Mouse (Mus musculus) cerebellum, adult 18-20 months (tissue): ENCODE results near the gene Pjvk.
"Not testable (repeated sequence)": the region's sequence is repeated elsewhere in the genome, so short reads cannot be mapped to it uniquely, and the experiment has no call there.

ENCODE experiments used
- DNase-seq, 2 experiments: peaks; one replicate each; pipeline ENCODE4 v3.0.0; 2021

Pjvk gene

DNA sequence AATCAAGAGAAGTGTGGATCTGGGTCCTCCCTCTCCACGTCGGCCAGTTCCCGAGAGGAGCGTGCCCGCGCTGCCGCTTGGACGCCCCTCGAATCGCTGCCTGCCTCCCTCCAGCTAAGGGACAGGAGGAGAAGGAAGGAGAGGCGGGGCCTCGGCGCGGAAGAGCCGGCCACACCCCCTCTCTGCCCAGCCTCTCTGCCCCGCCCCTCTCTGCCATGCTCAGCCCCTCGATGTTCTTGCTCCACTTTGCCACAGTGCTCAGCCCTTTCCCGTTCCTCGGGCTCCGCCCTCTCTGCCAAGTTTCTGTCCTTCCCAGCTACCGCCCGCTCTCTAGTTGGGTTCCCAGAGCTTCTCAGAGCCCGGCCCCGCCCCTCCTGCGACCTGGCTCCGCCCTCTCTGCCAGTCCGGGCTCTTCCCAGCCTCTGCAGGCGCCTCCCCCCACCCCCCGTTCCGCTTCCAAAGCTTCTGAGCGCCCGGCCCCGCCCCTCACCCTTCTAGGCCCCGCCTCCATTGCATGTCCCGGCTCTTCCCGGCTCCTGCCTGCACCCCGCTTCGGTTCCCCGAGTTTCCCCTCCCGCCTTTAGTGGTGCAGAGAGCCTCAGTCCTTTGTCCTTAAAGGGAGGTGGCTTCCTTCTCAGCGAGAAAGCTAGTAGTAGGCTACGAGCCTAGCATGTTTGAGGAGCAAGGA, at the start of gene Pjvk, which contains the start of gene Prkra:
TSS of gene Pjvk (plus strand) at position 594 of the 688 bp plus-strand sequence.
TSS of gene Prkra (minus strand) at position 133 of the 688 bp plus-strand sequence.
- DNase-seq = peak; percentile 98 to 99

DNA sequence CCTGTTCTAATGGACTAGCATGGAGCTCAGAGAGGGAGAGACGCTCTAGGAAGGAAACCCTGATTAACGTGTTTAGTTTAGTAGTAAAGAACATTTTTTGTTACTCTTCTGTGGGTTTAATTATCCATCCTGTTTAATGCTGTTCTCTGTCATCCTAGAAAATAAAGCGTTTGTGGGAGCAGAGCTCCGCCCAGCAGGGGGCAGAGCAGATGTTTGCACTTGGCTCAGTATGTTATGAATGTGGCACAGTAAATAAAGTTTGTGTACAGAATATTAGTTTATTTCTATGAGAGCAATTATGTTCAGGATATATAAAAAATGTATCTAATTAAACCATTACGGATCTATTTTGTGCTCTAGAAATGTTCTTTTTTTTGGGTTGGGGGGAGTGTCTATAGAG, 49.1 kb upstream of the Pjvk start:
- DNase-seq = no peak

DNA sequence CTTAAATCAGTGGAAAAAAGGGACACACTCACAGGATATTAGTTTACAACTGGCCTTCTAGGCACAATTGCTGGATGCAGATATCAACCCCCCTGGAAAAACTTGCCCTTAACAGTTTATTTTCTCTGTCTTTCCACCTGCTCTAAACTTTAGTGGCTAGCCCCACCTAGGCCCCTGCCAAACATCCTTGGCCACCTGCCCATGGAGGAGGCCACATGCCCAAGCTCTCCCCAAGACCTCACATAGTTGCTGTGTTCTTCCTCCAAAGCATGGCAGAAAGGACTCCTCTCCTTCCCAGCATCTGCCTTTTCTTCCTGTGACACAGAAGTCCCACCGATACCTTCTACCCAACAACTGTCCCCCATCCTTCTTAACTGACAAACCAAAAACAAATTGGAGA, 46.0 kb upstream of the Pjvk start:
- DNase-seq = peak in 1 of 2 experiments; percentile 10

DNA sequence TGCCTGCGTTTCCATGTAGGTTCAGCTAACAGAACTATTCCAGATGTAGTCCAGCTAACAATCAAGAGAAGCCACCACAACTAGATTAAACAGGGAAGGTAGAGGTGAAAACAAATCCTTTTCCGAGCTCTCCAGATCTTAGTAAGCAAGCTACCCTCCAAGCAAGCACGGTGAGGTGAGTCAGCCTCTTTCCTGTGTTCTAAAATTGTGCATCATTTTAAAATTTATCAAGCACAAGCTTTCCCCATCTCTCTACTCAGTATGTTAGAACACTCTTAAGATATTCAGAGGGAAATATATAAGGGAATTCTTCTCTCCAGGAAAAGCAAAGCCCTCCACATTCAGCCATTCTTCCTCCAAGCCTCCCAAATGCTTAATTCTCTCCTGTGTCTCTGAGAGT, 41.6 kb upstream of the Pjvk start:
- DNase-seq = no peak

DNA sequence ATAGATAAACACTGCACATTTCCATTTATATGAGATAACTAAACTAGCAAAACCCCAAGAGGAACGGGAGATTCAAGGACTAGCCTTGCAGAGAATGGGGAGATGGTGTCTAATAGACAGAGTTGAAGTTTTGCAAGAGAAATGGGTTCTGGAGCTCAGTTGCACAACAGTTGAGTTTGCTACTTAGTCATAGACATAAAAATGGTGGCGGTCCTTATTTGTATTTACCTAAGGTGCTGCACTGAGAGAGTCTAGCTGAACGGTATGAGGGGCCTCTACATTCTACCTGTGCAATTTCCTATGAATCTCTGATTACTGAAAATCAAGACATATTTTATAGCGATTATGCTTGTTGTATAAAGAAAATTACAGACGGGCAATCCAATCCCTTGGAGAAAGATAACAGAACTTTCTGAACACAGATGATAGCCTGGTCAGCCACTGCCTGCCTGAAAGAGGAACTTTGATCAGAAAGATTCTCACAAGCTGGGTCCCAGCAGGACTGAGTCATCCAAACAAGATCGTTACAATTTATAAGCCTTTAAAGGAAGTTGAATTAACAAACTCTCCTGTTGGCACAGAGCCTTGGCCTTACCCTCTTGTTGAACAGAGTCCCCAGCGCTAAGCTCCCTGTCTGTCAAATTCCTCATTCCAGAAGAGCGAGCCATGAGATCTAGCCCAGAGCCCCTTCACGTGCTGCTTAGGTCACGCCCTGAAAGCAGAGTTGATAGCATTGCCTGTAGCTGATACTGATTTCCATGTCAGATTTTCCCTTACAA, 37.8 kb upstream of the Pjvk start:
- no peak for DNase-seq

DNA sequence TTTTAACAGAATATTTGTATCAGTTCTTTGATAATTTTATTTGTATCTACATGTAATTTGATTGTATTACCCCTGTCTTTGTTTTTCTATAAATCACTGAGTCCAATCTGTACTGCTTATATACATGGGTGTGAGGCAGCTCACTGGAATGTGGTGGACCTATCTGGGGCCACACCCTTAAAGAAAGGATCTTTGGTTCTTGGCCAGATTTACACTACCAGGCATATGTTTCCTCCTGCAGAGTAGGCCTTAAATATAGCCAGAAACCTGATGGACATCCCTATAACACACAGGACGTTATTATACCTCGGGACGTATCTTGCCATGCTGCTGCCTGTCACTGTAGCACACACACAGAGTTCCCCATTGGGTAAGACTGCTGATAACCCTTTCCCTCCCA, 36.3 kb upstream of the Pjvk start:
- DNase-seq = no peak

DNA sequence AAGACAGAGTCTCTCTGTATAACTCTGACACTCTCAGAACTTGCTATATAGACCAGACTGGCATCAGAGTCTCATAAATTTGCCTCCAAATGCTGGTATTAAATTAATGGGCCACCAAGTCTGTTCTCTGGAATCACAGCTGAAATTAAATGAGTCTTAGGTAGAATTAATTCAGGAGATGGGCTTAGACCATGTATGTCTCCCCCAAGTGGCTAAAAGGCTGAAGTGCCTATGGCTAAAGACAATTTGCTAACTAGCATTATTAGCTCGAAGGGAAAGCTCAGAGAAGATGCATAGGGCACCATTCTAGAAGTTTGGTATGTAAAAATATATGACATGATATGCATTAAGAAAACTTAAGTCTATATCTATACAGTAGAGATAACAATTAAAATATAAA, 30.2 kb upstream of the Pjvk start:
- DNase-seq = peak; percentile 55 to 62

DNA sequence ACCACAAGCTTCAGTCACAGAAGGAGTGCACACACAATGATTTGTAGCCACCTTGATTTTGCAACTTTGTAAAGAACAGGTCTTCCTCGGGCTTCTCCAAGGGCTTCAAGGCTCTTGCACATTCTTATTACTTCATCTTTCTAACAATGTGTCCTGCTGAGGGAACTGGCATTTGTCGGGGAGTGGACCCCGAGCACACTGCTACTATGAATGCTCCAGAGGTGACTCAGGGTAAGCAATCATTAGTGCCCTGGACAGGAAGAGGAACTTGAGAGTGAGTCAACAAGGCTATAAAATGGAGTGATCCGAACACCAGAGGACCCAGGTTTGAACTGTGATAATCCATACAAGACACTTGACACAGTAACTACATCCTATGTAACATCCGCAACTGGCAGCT, 28.1 kb upstream of the Pjvk start:
- no peak for DNase-seq

DNA sequence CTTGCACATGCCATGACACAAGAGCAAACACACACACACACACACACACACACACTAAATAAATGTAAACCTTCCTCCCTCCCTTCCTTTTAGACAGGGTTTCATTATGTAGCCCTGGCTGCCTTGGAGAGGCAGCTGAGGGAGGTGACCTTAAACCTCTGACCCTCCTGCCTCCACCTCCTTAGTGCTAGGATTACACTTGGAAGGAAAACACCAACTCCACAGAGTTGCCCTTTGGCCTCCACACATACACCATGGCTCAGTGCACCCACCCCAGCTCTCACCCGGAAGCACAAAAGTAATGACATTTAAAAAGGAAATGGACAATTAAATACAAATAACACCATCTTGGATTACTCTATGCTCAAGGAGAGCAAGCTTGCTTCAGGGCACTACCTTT, 26.6 kb upstream of the Pjvk start:
- DNase-seq = no peak

DNA sequence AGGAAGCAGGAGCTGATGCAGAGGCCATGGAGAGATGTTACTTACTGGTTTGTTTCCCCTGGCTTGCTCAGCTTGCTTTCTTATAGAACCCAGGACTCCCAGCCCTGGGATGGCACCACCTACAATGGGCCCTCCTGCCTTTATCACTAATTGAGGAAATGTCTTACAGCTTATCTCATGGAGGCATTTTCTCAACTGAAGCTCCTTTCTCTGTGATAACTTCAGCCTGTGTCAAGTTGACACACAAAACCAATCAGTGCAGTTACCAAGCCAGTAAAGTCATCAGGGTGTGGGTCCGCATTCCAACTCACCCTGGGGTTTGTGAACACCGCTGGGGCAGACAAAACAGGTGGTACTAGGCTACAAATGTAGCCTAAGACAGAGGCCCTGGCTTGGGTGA, 26.0 kb upstream of the Pjvk start:
- DNase-seq = not testable (repeated sequence)

DNA sequence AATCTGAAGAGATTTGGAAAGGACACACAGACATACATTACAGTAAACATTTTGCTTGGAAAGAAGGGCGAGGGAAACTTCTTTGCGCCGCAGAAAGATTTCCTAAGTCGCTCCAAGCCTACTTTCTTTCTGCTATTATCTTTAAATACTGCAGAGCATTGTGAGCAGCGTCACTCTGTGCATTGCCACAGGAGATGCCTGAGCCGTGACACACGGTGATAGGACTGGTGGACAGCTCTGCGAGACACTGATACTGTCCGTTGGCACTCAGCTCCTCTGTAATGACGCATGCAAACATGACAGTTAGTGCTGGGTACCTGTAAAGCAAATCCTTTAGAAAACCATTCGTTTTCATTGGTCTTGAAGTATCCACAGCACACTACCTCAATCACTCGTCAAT, 18.0 kb upstream of the Pjvk start:
- no peak for DNase-seq

DNA sequence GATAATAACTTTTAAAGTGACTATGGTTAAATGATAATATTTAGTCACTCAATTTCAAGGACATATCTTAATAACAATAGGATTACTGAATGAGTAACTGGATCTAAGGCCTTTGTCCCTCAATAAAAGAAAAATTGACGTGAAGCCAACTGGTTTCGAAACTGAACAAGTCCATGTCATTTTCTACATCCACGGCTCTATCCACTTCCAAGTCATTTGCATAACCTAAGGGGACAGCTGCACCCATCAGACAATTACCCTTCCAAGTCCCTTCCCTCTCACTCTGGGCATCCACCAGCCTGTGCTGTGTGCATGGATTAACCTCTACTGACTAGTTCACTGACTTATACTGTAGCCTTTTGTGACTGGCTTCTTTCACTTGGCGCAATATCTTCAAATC, 16.7 kb upstream of the Pjvk start:
- DNase-seq = no peak

DNA sequence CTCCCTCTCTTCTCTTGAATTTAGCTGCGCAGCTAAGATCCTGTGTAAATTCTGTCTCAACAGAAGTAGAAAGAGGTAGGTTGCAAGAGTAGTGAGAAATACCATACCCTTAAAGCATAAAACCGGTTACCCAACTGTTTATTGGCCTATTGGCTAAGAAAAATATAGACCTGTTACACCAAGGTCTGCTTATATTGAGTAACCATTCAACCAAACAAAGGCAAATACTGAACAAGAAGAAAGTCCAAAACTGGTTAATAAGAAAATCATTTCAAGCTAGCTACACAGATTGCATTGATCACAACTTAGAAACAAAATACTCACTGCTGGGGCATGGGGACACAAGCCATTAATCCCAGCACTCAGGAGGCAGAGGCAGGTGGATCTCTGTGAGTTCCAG, 8.6 kb upstream of the Pjvk start:
- DNase-seq = no peak

DNA sequence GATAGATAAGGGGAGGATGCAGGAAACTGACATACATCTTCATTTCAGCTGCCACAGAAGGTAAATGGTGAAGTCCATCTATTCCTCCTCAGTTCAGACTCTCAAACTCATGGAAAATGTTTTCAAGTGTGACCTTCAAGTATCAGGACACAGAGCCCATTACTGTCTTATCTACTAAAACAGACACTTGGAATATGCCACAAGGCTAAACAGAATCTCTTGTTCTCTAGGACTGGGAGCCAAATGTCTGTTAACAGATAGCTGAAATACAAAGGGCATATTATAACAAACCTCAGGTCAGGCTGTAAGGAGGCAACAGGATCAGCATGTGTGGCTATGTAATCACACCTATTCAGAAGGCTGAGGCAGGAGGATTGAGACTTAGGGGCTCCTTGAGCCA, 4.5 kb upstream of the Pjvk start:
- DNase-seq = no peak

DNA sequence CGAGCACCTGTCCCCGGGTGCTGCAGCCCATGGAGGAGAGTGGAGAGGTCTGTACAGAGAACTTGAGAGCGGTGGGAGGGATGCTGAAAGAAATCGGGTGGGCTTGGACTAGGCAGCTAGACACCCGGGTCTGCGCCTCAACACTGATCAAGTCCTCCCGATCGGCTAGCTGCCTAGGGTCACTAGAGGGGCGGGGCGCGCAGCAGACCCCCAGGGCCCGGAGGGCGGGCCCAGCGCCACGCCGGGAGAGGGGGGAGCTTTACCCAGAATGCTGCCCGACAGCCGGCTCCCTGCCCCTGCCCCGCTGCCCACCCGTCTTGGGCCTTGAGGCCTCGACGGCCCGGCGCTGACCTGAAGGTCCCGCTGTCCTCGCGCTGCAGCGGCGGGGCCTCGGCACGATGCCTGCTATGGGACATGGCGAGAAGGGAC, 821 bp upstream of the Pjvk start:
- no peak for DNase-seq

DNA sequence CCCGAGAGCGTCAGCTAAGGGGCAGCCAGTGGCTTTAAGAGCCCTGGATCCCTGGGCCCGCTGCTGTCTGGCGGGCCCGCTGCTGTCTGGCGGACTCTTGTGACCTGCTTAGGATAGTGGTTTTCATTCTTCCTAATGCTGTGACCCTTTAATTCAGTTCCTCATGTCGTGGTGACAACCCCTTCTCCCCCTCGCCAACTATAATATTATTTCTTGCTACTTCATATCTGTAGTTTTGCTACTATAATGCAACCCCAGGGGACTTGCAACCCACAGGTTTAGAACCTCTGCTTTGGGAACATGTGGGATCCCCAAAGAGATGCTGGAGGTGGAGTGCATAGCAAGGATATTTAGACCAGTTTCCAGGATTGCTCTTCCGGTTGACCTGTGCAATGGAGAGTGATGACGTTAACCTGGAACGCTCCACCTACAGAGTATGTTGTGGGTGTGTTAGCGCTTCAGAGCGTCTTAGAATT, 428 bp downstream of the Pjvk start:
- peak; percentile 39 to 48 for DNase-seq

DNA sequence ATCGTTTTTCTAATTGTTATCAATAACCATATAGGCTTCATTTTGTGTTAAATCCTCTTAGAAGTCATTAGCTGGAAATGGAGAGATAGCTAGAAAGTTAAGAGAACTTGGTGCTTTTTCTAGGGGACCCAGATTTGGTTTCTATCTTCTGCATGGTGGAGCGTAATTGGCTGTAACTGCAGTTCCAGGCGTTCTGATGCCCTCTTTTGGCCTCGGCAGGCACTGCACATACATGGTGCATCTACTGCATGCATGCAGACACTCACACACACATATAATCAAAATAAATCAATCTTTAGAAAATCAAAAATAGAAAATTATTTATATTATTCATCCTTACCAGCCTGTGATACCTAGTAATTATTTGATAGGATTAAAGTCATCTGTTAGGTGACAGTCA, 4.8 kb downstream of the Pjvk start:
- no peak for DNase-seq

DNA sequence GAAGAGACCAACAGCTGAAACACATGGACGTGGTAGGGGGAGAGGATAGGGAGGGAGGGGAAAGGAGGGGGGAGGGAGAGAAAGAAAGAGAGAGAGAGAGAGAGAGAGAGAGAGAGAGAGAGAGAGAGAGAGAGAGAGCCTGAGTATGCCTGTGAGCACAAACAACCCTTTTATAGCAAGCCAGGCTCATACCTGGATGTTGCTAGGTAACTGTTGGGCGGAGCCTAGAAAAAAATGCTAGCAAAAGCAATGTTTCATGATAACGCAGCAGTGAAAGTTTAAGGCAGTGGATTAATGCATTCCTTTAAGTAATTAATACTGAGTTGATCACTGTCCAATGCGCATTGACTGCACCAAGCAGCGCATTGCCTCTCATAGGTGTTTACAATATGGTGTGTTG, 6.4 kb downstream of the Pjvk start:
- no peak for DNase-seq

DNA sequence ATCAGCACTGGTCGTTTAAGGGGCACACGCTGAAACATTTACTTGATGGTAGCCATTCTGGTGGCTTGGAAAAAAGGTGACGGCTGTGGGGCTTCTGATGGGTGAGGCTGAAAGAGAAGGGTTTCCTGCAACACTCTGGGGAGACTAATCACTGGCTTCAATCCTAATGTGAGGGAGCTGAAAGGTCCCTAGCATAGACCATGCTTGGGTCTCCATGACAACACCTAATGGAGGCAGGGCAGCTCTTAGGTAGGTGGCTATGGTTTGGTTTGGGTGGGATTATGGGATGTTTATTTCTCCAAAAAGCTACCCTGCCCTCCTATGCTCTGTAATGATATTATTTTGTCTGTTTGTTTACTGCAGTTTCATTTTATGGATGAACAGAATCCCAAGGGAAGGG, 7.2 kb downstream of the Pjvk start:
- DNase-seq = no peak

DNA sequence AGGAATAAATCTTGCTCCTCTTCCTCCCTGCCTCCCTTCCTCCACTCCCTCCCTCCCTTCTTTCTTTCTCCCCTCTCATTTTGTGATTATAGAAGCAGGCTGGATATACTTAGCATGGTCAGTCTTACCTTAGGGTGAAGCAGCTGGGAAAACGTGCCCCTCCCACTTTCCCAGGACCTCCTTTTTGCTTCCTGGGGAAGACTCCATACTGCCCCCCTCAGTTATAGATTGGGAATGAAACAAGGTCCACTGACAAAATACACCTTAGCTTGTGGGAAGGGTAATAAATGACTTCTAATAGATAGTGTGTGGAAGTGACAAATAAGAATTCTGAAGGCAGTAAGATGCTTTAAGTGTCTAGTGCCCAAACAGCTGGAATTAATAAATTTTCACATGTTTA, 7.7 kb downstream of the Pjvk start:
- no peak for DNase-seq

DNA sequence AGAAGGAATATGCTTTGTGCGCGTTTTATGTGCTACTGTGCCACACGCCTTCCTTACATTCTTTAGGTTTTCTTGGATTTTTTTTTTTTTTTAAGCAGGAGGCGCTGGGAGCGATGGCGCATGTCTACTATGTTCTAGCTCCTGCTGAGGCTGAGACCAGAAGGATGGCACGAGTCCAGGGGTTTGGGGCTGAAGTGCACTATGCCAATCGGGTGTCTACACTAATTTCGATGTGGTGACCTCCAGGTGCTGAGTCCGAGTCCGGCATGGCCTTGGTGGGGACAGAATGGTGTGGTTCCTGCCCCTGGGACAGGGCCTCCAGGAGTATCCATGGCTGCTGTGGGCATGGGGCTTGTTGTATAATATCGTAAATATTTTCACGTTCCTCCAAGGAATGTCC, 10.3 kb downstream of the Pjvk start:
- DNase-seq = no peak

DNA sequence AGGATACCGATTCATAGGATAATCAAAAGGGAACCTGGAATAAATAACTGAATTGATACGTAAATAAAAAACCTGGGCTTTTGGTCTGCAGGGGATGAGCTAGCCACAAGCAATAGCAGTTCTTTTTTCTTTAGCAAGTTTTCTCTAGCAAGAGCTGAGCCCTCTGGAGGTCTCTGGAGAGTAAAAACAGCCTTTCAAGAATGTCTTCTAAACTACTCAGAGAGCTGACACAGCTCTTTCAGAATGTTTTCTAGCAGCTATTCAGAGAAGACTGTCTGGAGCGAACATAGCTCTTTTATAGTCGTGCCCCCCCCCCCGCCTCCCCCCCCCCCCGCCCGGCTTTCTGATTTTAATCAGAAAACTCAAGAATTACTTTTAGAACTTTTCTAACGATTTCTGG, 11.1 kb downstream of the Pjvk start:
- DNase-seq = no peak

DNA sequence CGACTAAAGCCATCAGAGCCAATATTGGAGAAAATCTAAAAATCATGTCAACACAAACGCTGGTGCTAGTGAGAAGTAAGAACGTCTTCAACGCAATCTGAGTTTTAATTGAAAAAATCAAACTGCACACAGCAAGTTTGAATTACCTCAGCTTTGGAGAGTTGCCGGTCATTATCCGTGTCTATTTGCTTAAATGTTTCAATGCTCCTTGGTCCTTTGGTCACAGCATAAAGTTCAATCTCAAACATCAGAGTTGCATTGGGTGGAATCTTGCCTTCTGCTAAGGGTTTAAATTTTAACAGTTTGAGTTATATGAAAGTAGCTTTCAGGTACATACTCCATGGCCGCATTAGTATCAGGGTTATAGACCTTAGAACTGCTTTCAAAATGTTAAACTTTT, 17.3 kb downstream of the Pjvk start:
- DNase-seq = no peak

DNA sequence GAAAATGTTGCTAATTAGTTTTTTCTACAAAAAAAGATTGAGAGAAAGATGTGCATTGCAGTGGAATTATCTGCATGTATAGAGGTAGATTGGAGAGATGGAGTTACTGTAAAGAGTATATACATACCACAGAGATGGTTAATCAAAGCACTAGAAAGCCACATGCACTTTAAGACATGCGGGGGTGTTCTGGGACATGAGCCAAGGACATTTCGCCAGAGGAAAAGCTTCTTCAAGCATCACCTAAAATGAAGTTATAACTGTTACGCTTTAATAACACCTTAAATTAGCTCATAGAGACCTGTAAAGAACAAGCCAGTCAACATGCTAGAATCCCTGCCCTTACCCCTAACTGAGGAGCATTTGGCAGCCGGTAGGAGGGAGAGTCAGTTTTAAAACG, 18.9 kb downstream of the Pjvk start:
- DNase-seq = no peak

DNA sequence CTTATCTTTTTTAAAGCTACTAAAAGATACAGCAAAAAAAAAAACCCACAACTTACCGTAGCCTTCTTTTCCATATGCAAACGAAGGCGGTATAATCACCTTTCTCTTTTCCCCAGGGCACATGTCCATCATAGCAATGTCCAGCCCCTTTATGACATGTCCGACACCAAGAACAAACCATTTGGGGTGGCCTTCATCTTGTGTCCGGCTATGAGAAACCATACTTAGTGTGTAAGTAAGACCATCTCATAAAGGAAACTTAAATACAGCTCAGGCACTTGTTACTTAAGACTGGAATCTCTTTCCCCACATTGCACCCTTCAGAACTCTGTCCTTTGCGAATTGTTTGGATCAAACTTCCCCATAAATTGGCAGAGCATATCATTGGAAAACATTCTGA, 23.4 kb downstream of the Pjvk start:
- no peak for DNase-seq
